Mouse (Mus musculus) A20 (cell line): ENCODE measurements around the gene Mef2b.
A peak's percentile ranks its signal among the peaks of the same experiment; 100 is the strongest.
"Not testable (repeated sequence)": the region's sequence is repeated elsewhere in the genome, so short reads cannot be mapped to it uniquely, and the experiment has no call there.

ENCODE experiments used
- DNase-seq: peaks from one replicate; pipeline ENCODE4 v3.0.0-alpha.2; 2011; ENCODE audit warnings: low read depth, low spot score

Mef2b gene

DNA sequence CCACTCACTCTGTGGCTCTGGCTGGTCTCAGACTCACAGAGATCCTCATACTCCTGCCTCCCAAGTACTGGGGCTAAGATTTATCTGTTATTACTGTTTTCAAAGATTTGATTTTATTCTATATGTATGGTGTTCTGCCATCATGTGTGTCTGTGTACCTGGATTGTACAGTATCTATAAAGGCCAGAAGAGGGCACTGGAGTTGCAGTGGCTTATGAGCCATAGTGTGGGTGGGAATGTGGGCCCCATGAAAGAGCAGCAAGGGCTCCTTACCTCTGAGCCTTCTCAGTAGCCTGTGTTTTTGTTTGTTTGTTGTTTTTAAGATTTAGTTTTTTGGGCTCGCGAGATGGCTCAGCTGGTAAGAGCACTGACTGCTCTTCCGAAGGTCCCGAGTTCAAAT, 39.6 kb downstream of the Mef2b start:
- peak; percentile 39 for DNase-seq

- DNase-seq, result no peak
Measured at GRCm38 (mm10) chr8:70181212-70181902, 41.8 kb downstream of the Mef2b start.

- DNase-seq, result no peak
Measured at GRCm38 (mm10) chr8:70181903-70182252, 42.4 kb downstream of the Mef2b start.

- no peak for DNase-seq
Measured at GRCm38 (mm10) chr8:70183194-70183593, 43.7 kb downstream of the Mef2b start.

DNA sequence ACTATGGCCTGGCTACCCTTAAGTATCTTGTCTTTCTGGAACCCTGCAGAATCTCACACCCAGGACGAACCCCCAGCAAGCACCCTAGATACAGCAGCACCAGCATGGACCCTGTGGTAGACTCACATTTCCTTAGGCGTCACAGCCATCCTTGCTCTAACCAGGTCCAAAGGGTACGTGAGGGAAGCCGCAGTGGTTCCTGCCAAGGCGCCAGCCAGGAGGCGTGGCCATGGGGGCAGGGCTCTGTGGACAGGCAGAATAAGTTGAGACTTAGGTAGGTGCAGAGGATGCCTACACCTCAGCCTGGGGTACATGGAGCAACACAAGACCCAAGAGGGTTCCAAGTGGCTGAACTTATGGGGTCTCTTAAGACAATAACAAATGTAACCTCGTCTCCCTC, 49.2 kb downstream of the Mef2b start:
- no peak for DNase-seq

GRCm38 (mm10) chr8:70193238-70193637, 53.7 kb downstream of the Mef2b start:
- no peak for DNase-seq

DNA sequence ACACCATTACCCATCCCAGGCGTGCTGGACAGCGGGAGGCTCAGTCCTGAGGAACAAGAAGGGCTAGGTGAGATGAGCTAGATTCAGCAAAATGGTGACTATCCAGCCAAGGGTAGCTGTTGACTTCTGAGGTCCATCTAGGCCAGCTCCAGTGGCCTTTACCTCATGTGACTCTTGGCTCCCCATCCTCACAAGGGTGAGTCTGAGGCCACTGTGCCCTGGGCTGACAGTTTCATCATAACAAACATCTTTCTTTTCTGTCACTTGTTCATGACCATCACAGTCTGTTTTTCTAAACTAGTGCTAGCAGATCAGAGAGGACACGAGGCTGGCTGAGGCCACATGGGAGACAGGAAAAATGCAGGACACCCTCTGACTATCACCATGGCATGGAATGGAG, 54.7 kb downstream of the Mef2b start:
- DNase-seq, result no peak

DNA sequence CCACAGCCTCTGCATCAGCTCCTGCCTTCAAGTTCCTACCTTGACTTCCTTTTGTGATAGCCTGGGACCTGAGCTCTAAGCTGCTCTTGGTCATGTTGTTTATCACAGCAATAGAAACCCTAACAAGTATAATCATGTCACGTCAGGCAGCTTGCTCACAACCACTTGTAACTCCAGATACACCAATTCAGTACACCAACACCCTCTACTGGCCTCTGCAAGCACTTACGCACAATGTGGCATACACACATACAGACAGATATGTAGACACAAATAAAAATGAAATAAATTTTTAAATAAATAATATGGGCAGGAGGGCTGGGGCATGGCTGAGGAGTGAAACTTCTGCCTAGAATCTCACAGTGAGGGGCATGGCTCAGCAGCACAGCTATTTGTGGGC, 56.3 kb downstream of the Mef2b start:
- peak; percentile 46 for DNase-seq

DNA sequence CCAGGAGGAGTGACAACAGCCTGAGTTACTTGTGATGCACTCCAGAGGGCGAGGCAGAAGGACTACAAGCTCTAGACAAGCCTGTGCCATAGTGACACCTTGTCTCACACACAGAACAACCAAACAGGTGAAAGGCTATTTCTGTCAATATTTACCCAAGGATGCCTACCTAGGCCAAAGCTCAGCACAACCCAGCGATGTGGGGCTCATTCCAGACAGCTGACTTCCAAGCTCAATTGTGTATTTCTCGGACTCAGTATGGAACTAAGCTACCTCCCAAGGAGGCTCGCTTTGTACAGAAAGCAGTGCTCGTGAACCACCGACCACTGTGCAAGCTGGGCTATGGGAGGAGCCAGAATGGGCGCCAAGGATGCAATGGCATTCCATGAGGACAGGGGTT, 58.1 kb downstream of the Mef2b start:
- DNase-seq, result no peak

GRCm38 (mm10) chr8:70200098-70200681, 60.7 kb downstream of the Mef2b start:
- DNase-seq, result peak; percentile 41

DNA sequence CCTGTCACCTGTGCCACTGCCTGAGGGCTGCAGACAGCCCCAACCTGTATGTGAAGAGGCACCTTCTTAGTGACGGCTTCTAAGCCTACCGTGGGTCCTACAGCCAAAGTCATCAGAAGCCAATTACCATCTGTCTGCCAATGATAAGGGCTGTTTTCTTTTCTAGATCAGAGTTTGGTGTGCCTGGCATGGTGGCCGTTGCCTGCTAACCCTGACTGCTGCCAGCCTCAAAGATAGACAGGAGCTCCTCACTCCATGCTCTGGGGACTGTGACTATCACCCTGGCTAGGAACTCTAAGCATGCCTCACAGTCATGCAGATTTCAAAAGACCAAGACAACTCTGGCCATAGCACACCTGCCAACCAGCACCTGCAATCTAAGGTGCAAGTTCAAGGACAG, 61.9 kb downstream of the Mef2b start:
- DNase-seq, result no peak

- DNase-seq, result no peak
Measured at GRCm38 (mm10) chr8:70203072-70203471, 63.6 kb downstream of the Mef2b start.

- no peak for DNase-seq
Measured at GRCm38 (mm10) chr8:70204757-70205156, 65.2 kb downstream of the Mef2b start.

DNA sequence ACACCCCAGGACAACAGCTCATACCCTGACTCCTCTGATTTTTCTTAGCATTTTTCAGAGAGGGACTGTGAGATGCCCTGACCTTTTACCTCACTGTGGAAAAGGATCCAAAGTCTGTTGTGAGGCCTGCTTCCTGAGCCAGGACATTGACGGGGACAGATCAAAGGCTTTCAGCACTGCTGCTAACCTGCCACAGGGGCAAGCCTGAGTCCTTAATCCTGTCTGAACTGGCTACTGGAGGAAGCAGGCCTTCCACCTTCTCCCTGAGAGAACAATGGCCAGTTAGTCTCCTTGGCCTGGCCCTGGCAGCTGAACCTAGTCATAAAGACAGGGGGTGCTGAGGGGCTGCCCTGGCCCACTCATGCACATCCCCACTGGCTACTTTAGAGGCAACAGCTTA, 68.6 kb downstream of the Mef2b start:
- DNase-seq, result no peak

GRCm38 (mm10) chr8:70210538-70210937, 71.0 kb downstream of the Mef2b start:
- no peak for DNase-seq

DNA sequence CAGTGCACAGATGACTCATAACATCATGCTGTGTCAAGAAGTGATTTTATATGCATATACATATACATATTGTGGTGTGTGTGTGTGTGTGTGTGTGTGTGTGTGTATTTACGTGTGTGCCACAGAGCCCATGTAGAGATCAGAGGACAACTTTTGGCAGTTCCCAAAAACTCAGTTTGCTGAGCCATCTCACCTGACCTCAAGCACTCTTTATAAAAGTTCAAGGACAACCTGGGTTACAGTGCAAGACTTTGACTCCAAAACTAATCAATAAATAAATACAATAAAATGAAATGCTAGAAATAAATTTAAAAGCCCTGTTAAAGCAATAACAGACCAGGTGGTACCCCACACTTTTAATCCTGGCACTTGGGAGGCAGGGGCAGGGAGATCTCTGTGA, 71.8 kb downstream of the Mef2b start:
- DNase-seq, result no peak

DNA sequence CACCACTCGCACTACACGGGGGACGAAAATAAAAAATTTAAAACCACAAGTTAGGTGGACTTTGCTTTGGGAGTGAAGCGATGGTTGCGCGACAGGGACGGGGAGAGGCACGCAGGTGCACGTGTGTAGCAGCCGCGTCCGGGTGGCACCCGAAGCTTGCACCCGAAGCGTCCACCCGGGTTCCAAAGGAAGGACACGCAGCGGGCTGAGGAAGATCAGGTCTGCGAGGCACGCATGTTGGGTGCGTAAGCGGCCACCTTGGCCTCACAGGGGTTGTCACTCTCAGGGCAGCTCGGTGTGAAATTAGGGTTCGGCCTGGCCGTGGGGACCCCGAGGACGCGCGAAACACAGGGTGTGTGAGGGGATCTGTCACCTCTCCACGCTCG, 72.2 kb downstream of the Mef2b start:
- no peak for DNase-seq

DNA sequence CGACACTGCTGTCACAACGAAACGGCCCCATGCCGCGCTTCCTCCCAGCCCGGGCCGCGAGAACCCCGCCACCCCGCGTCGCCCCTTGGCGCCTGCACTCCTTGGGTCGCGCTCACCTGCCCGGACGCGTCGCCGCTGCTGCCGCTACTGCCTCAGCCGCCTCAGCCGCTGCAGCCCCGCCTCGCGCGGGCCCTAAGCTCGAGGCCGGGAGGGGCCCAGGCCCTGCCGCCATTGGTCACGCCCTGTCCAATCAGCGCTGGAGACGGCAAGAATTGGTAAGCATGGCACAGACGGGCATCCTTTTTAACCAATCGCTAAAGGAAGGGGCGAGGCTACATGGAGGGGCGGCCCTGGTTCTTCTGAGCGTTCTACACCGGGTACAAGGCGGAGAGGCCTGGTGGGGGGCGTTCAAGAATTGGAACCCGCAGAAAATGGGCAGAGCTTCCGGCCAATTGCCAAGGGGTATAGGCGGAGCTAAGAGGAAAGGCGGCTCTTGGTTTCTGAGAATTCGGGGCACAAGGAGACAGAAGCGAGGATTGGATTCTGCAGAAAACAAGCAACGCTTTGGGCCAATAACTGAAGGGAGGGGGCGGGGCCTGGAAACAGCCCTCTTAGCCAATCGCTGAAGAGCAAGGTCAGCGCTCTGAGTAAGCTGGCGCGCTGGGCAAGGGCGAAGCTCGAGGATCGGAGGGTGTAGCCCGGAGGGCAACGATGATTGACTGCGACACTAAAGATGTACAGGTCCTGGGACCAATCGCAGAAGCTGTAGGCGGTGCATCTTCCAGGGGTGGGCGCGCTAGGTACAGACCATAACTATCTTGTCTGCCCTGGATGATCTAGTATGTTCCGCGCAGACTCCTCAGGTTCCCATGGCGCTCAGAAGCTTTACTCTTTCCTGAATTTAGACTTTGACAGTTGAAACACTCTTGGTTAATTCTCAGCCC, 72.9 kb downstream of the Mef2b start, which contains the start of gene Slc25a42:
Gene Slc25a42, minus strand, starts transcription at position 194 of the 944 bp plus-strand sequence.
- DNase-seq, result peak; percentile 100

DNA sequence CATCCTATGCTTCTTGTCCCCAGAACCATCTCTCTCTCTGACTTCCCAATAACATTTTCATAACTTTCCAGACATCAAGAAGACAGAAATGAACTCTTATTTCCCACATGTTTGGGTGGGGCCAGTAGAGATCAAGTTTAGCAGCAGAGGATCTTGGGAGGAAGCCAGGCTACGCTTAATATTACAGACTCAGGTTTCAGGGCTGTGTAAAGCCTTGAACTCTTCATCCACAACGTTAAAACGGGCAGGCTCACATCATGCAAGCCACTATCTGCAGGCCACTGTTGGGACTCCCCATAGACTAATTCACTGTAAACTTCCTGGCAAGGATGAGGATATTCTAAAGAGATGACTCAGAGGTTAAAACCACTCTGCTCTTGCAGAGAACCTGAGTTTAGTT, 74.9 kb downstream of the Mef2b start:
- no peak for DNase-seq

GRCm38 (mm10) chr8:70215092-70215491, 75.6 kb downstream of the Mef2b start:
- no peak for DNase-seq

- DNase-seq, result not testable (repeated sequence)
Measured at GRCm38 (mm10) chr8:70216161-70216560, 76.7 kb downstream of the Mef2b start.

DNA sequence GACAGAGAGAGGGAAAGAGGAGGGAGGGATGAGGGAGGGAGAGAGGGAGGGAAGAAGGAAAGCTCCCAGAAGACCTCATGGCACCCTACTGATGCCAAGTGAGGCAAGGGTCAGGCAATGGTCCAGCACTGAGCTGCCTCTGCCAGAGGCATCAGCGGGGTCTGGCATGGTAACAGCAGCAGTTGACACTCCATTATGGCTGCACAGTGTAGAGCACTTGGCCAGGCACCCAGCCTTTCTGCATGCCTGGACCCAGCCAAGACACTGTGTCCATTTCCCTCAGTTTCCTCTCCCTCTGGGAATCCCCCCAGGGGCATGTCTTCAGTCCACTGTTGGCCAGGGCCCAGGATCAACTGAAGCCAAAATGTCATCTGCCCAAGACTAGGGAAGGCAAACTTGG, 77.1 kb downstream of the Mef2b start:
- no peak for DNase-seq
